Mouse (Mus musculus): Measurements from ENCODE around the gene Ets2. TPM values are rescaled to one million over a fixed set of nuclear protein-coding genes. Genes with fewer than 3 reads are reported as not detected.

The Ets2 gene
- polyA plus RNA-seq, 1 experiment: 60.6 TPM

DNA sequence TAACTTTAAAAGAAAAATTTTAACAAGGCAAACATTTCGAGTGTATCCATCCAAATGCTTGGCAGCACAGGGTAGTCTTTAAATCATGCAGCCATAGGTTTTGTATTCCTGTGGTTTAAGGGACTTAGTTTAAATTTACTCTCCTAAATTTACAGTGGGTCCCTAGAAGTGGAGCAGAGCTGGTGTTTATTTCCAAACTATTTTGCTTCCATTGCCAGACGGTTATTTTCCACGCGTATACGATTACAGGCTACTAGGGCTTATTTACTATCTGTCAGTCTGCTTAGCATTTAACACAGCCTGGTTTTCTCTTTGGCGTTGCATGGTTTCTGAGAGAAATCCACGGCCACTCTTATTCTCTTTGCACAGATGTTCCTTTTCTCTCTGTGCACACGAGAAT is 42.9 kb downstream of the Ets2 start:
- Histone ChIP-seq H3K4me3 (ENCODE audit: insufficient read depth, poor library complexity, severe bottlenecking) (no peak overlapping the region), H3ac (ENCODE audit: control insufficient read depth, insufficient read length, low read depth) (no peak overlapping the region), H3K27me3 (ENCODE audit: control insufficient read depth, insufficient read depth, insufficient read length) (no peaks in the 10 kb centered on the region), H3K36me3 (ENCODE audit: control insufficient read depth, insufficient read depth) (no peaks in the 10 kb centered on the region), H3K79me3 (ENCODE audit: low read depth) (no peaks in the 10 kb centered on the region), H3K79me2 (ENCODE audit: control insufficient read depth, insufficient read depth) (no peaks in the 10 kb centered on the region)
- TF ChIP-seq MYOG (IDR thresholded peaks at IDR 0.05; ENCODE audit: control insufficient read depth, extremely low read depth, insufficient read length): no peak
- TF ChIP-seq FOSL1 (IDR thresholded peaks at IDR 0.05; ENCODE audit: insufficient read depth, low read length, poor library complexity, severe bottlenecking): no peak
- TF ChIP-seq MAX (IDR thresholded peaks at IDR 0.05): no peak
- no peak for TF ChIP-seq CTCF (IDR thresholded peaks at IDR 0.05; ENCODE audit: control insufficient read depth, insufficient read depth, insufficient read length)
- TF ChIP-seq USF1 (IDR thresholded peaks at IDR 0.05; ENCODE audit: low read depth): no peak
- TF ChIP-seq MYOD1 (IDR thresholded peaks at IDR 0.05; ENCODE audit: control insufficient read depth, insufficient read length, low read depth): no peak
- TF ChIP-seq CEBPB (IDR thresholded peaks at IDR 0.05; ENCODE audit: low read depth): no peak

DNA sequence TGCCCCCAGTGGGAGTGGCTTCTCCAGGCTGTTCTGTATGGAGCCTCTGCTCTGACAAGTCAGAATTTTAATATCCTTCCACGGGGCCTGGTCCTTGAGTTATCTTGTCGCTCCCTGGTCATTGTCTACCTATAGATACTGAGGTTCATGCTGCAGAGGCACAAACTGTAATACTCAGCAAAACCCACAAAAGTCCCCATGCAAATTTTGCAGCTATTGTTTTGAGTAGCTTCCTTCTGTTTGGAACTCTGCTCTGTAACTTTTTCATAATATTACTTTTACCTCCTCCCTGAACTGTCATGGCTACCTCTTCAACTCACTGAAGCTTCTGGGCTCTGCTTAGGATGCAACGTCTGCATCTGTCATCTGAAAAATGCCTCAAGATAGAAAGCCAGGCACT is 43.8 kb downstream of the Ets2 start:
- Histone ChIP-seq H3K36me3 (ENCODE audit: control insufficient read depth, insufficient read depth) (no peaks in the 10 kb centered on the region), H3K4me3 (ENCODE audit: insufficient read depth, poor library complexity, severe bottlenecking) (no peak overlapping the region), H3ac (ENCODE audit: control insufficient read depth, insufficient read length, low read depth) (no peak overlapping the region), H3K79me3 (ENCODE audit: low read depth) (no peaks in the 10 kb centered on the region), H3K79me2 (ENCODE audit: control insufficient read depth, insufficient read depth) (no peaks in the 10 kb centered on the region), H3K27me3 (ENCODE audit: control insufficient read depth, insufficient read depth, insufficient read length) (no peaks in the 10 kb centered on the region)
- TF ChIP-seq CEBPB (IDR thresholded peaks at IDR 0.05; ENCODE audit: low read depth) (no peak), USF1 (IDR thresholded peaks at IDR 0.05; ENCODE audit: low read depth) (no peak), MYOD1 (IDR thresholded peaks at IDR 0.05; ENCODE audit: control insufficient read depth, insufficient read length, low read depth) (no peak), FOSL1 (IDR thresholded peaks at IDR 0.05; ENCODE audit: insufficient read depth, low read length, poor library complexity, severe bottlenecking) (no peak), CTCF (IDR thresholded peaks at IDR 0.05; ENCODE audit: control insufficient read depth, insufficient read depth, insufficient read length) (no peak)

DNA sequence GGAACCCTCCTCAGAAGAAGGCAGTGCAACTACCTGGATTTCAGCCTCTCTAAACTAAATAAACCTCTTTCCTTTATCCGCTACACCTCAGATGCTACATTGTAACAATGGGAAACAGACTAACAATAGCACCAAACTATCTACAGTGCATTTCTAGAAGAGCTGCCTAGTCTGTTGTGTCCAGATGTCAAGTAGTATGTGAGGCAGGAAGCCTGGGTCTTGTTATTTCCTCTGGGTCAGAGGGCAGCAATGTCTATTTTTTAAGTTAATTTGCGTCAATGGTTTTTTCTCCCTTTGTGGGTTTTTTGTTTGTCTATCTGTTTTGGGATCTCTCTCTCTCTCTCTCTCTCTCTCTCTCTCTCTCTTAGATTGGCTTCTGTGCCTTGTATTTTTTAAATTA is 44.7 kb downstream of the Ets2 start:
- TF ChIP-seq MYOG (IDR thresholded peaks at IDR 0.05; ENCODE audit: control insufficient read depth, extremely low read depth, insufficient read length): no peak
- TF ChIP-seq FOSL1 (IDR thresholded peaks at IDR 0.05; ENCODE audit: insufficient read depth, low read length, poor library complexity, severe bottlenecking): no peak
- TF ChIP-seq CTCF (IDR thresholded peaks at IDR 0.05; ENCODE audit: control insufficient read depth, insufficient read depth, insufficient read length): no peak
- TF ChIP-seq USF1 (IDR thresholded peaks at IDR 0.05; ENCODE audit: low read depth): no peak
- TF ChIP-seq MYOD1 (IDR thresholded peaks at IDR 0.05; ENCODE audit: control insufficient read depth, insufficient read length, low read depth): no peak
- TF ChIP-seq CEBPB (IDR thresholded peaks at IDR 0.05; ENCODE audit: low read depth): no peak
- TF ChIP-seq MAX (IDR thresholded peaks at IDR 0.05): no peak
- Histone ChIP-seq H3K4me3 (ENCODE audit: insufficient read depth, poor library complexity, severe bottlenecking) (no peak overlapping the region), H3K79me2 (ENCODE audit: control insufficient read depth, insufficient read depth) (no peaks in the 10 kb centered on the region), H3K79me3 (ENCODE audit: low read depth) (no peaks in the 10 kb centered on the region), H3ac (ENCODE audit: control insufficient read depth, insufficient read length, low read depth) (no peak overlapping the region), H3K36me3 (ENCODE audit: control insufficient read depth, insufficient read depth) (no peaks in the 10 kb centered on the region), H3K27me3 (ENCODE audit: control insufficient read depth, insufficient read depth, insufficient read length) (no peaks in the 10 kb centered on the region)

DNA sequence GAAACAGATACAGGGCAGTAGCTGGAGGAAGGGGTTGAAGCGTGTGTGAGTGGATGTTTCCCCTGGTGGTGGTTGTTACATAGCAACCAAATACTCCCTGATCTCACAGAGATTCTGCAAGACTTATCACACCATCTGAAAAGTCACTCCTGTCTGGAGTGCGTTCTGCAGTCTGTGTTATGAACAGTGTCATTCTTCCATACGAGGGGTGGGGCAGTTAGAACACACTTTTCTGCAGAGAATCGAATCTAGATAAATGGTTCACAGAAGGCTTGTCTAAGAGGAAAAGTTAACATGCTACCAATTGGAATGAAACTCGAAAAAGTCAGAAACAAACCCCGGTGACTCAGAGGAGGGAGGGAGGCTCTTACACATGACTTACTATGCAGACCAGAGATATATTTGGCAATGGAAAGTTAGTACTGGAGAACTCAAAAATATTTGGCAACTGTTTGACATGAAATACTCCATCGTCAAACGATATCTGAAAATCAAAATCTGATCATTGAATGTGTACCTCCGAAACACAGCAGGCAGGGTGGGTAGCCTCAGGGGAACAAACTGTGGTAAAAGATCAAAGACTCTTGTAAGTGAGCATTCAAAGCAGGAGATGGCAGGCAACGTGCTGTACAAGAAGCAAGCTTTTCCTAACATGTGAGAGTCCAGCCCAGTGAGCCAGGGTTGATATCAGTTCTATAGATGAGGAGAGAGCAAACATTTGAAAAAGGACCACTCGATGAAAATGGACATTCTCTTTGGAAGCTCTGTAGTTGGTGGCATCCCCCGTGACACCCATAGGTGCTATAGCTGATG is 47.6 kb downstream of the Ets2 start:
- H3K79me2 ChIP-seq (ENCODE audit: control insufficient read depth, insufficient read depth): no peaks in the 10 kb centered on the region
- no peak for TF ChIP-seq CEBPB (IDR thresholded peaks at IDR 0.05; ENCODE audit: low read depth)
- no peak for TF ChIP-seq FOSL1 (IDR thresholded peaks at IDR 0.05; ENCODE audit: insufficient read depth, low read length, poor library complexity, severe bottlenecking)
- no peak for TF ChIP-seq MYOD1 (IDR thresholded peaks at IDR 0.05; ENCODE audit: control insufficient read depth, insufficient read length, low read depth)
- TF ChIP-seq USF1 (IDR thresholded peaks at IDR 0.05; ENCODE audit: low read depth): no peak
- TF ChIP-seq CTCF (IDR thresholded peaks at IDR 0.05; ENCODE audit: control insufficient read depth, insufficient read depth, insufficient read length): no peak
- TF ChIP-seq MAX (IDR thresholded peaks at IDR 0.05): no peak
- no peak for TF ChIP-seq MYOG (IDR thresholded peaks at IDR 0.05; ENCODE audit: control insufficient read depth, extremely low read depth, insufficient read length)

DNA sequence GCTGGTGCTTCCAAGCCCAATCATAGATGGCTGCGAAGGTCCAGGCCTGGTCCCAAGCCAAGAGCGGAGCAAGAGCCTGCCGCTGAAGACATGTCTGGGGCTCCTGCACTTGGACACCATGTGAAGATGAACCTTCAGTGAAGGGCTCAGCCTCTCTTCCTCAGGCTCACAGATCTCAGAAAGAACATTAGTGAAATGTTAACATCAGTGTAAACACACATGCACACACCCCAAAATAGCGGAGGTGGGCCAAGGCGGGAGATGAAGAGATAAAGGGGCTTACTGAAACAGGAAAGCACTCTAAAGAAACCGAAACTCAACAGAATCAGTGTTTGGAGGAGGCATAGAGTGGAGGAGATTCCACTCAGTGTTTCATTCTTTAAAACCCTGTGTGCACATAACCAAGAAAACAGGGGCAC is 48.3 kb downstream of the Ets2 start:
- no peak overlapping the region for H3K4me3 ChIP-seq (ENCODE audit: insufficient read depth, poor library complexity, severe bottlenecking)
- no peaks in the 10 kb centered on the region for H3K79me2 ChIP-seq (ENCODE audit: control insufficient read depth, insufficient read depth)
- no peaks in the 10 kb centered on the region for H3K36me3 ChIP-seq (ENCODE audit: control insufficient read depth, insufficient read depth)
- H3K79me3 ChIP-seq (ENCODE audit: low read depth): no peaks in the 10 kb centered on the region
- no peak overlapping the region for H3ac ChIP-seq (ENCODE audit: control insufficient read depth, insufficient read length, low read depth)
- TF ChIP-seq FOSL1 (IDR thresholded peaks at IDR 0.05; ENCODE audit: insufficient read depth, low read length, poor library complexity, severe bottlenecking) (no peak), CEBPB (IDR thresholded peaks at IDR 0.05; ENCODE audit: low read depth) (no peak), MYOD1 (IDR thresholded peaks at IDR 0.05; ENCODE audit: control insufficient read depth, insufficient read length, low read depth) (no peak), CTCF (IDR thresholded peaks at IDR 0.05; ENCODE audit: control insufficient read depth, insufficient read depth, insufficient read length) (no peak), USF1 (IDR thresholded peaks at IDR 0.05; ENCODE audit: low read depth) (no peak), MYOG (IDR thresholded peaks at IDR 0.05; ENCODE audit: control insufficient read depth, extremely low read depth, insufficient read length) (no peak), MAX (IDR thresholded peaks at IDR 0.05) (no peak)
- no peaks in the 10 kb centered on the region for H3K27me3 ChIP-seq (ENCODE audit: control insufficient read depth, insufficient read depth, insufficient read length)

More for the DNA sequence above, 47.6 kb downstream of the Ets2 start:
- Histone ChIP-seq H3K4me3 (ENCODE audit: insufficient read depth, poor library complexity, severe bottlenecking) (no peak overlapping the region), H3ac (ENCODE audit: control insufficient read depth, insufficient read length, low read depth) (no peak overlapping the region), H3K27me3 (ENCODE audit: control insufficient read depth, insufficient read depth, insufficient read length) (no peaks in the 10 kb centered on the region), H3K36me3 (ENCODE audit: control insufficient read depth, insufficient read depth) (no peaks in the 10 kb centered on the region), H3K79me3 (ENCODE audit: low read depth) (no peaks in the 10 kb centered on the region)
